Mouse (Mus musculus): ENCODE results near the gene Klk1. TPM values are rescaled to one million over a fixed set of nuclear protein-coding genes. Genes with fewer than 3 reads are reported as not detected.

Gene Klk1
- polyA plus RNA-seq, 1 experiment from 2014 or later = 35.6 TPM

DNA sequence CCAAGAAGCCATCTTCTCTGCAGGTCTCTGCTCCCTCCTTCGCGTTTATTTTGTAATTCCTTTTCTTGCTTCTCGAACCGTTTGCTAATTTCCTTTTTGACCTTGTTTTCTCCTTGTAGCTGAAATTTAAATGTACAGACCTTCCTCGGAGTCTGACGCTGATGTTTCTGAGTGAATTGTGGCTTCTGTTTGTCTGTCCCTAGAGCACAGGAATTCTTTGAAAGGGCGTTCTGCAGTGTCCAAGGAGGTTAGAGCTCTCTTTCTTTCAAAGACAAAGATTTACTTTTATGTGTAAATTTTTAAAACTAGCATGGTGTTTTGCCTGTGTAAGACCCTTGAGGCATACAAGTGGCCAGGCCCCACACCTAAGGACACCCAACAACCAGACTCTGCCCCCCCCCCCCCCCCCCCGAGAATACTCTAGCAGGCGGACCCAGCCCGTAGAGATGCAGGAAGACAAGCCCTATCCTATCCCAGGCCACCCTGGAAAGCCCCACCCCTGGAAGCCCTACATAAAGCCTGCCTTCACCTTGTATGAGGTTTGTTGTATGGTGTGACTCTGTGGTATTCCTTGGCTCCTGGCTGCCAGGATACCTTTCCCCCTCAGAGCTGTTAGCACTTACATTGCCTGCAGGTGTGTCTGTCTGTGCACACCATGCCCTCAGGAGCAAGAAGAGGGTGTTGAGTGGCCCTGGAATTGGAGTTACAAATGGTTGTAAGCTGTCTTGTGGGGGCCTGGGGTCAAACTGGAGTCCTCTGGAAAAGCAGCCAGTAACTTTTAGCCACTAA is 51.5 kb downstream of the Klk1 start:
- Histone ChIP-seq H3K4me3 (ENCODE audit: low read depth, low read length) (no peak overlapping the region), H3K4me1 (replicated peaks; ENCODE audit: control insufficient read depth, insufficient read depth, low read length) (no peaks in the 10 kb centered on the region), H3K4me2 (replicated peaks; ENCODE audit: low read depth) (no peak overlapping the region), H3K9me3 (ENCODE audit: control insufficient read depth) (no peaks in the 10 kb centered on the region), H3K36me3 (ENCODE audit: control insufficient read depth, insufficient read depth) (no peaks in the 10 kb centered on the region), H3K9ac (ENCODE audit: low read depth, low read length) (no peak overlapping the region), H3K27me3 (replicated peaks; ENCODE audit: control insufficient read depth, insufficient read depth, low read length) (0 out of 2 replicates have a peak, but pooled peaks cover 3% of the 10 kb centered on the region), H3K27ac (ENCODE audit: low read depth, low read length) (no peak overlapping the region)
- WGBS = 68% methylated on average over 9 of the region's 10 CpGs
- ATAC-seq = no peak
- TF ChIP-seq CTCF (IDR thresholded peaks at IDR 0.05; ENCODE audit: low read depth) = no peak

DNA sequence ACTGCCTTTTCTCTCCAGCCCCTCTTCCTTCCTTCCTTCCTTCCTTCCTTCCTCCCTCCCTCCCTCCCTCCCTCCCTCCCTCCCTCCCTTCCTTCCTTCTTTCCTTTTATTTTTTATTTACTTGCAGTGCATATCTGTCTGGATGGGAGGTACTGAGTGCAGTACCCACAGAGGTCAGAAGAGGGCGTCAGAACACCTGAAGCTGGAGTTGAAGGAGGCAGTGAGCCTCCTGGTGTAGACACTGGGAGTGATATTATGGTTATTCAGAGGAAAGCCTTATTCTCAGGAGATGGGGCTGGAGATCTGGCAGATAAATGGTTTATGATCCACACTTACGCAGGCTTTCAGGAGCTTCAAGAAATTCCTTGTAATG is 52.1 kb downstream of the Klk1 start:
- peak; percentile 59 for TF ChIP-seq CTCF (IDR thresholded peaks at IDR 0.05; ENCODE audit: low read depth)
- Histone ChIP-seq H3K4me2 (replicated peaks; ENCODE audit: low read depth) (no peak overlapping the region), H3K4me1 (replicated peaks; ENCODE audit: control insufficient read depth, insufficient read depth, low read length) (no peaks in the 10 kb centered on the region), H3K27me3 (replicated peaks; ENCODE audit: control insufficient read depth, insufficient read depth, low read length) (0 out of 2 replicates have a peak, but pooled peaks cover 3% of the 10 kb centered on the region), H3K27ac (ENCODE audit: low read depth, low read length) (no peak overlapping the region), H3K4me3 (ENCODE audit: low read depth, low read length) (no peak overlapping the region), H3K9ac (ENCODE audit: low read depth, low read length) (no peak overlapping the region), H3K9me3 (ENCODE audit: control insufficient read depth) (no peaks in the 10 kb centered on the region), H3K36me3 (ENCODE audit: control insufficient read depth, insufficient read depth) (no peaks in the 10 kb centered on the region)
- 50% methylated on average over 2 of the region's 2 CpGs for WGBS
- no peak for ATAC-seq

Other genes with a start within 250 kb of the Klk1 start
- gene Klk1b9, start 249.3 kb upstream of the Klk1 start, polyA plus RNA-seq (2015; fragmentation: Nextera tagmentation; extraction: Ambion mirVana) = not detected in 2 replicates
- not detected in 2 replicates for gene Klk1b11, start 229.5 kb upstream of the Klk1 start, polyA plus RNA-seq (2015; fragmentation: Nextera tagmentation; extraction: Ambion mirVana)
- gene Klk1b26, start 213.2 kb upstream of the Klk1 start, polyA plus RNA-seq (2015; fragmentation: Nextera tagmentation; extraction: Ambion mirVana) = not detected in 2 replicates
- gene Klk1b27, start 173.1 kb upstream of the Klk1 start, polyA plus RNA-seq (2015; fragmentation: Nextera tagmentation; extraction: Ambion mirVana) = not detected in 2 replicates
- gene Klk1b21, start 123.0 kb upstream of the Klk1 start, polyA plus RNA-seq (2015; fragmentation: Nextera tagmentation; extraction: Ambion mirVana) = not detected in 2 replicates
- gene Klk1b22, start 112.7 kb upstream of the Klk1 start, polyA plus RNA-seq (2015; fragmentation: Nextera tagmentation; extraction: Ambion mirVana) = not detected in 2 replicates
- not detected in 2 replicates for gene Klk1b16, start 88.6 kb upstream of the Klk1 start, polyA plus RNA-seq (2015; fragmentation: Nextera tagmentation; extraction: Ambion mirVana)
- not detected in 2 replicates for gene Klk1b24, start 37.1 kb upstream of the Klk1 start, polyA plus RNA-seq (2015; fragmentation: Nextera tagmentation; extraction: Ambion mirVana)
- not detected in 2 replicates for gene Klk1b3, start 27.2 kb upstream of the Klk1 start, polyA plus RNA-seq (2015; fragmentation: Nextera tagmentation; extraction: Ambion mirVana)
- gene Klk1b4, start 17.9 kb upstream of the Klk1 start, polyA plus RNA-seq (2015; fragmentation: Nextera tagmentation; extraction: Ambion mirVana) = not detected in 2 replicates
- not detected in 2 replicates for gene Klk1b5, start 9.4 kb upstream of the Klk1 start, polyA plus RNA-seq (2015; fragmentation: Nextera tagmentation; extraction: Ambion mirVana)
- gene Gm36864, start 10.8 kb downstream of the Klk1 start, polyA plus RNA-seq (2015; fragmentation: Nextera tagmentation; extraction: Ambion mirVana) = not detected in 2 replicates
- gene 1700028J19Rik, start 21.3 kb downstream of the Klk1 start, polyA plus RNA-seq (2015; fragmentation: Nextera tagmentation; extraction: Ambion mirVana) = 0.65 and 1.1 TPM in 2 replicates
- gene 2410002F23Rik, start 21.4 kb downstream of the Klk1 start, polyA plus RNA-seq (2015; fragmentation: Nextera tagmentation; extraction: Ambion mirVana) = 40.3 and 42.3 TPM in 2 replicates
- gene Acp4, start 32.0 kb downstream of the Klk1 start, polyA plus RNA-seq (2015; fragmentation: Nextera tagmentation; extraction: Ambion mirVana) = not detected in 2 replicates
- gene Gm15517, start 36.1 kb downstream of the Klk1 start, polyA plus RNA-seq (2015; fragmentation: Nextera tagmentation; extraction: Ambion mirVana) = not detected in 2 replicates
- gene Clec11a, start 81.5 kb downstream of the Klk1 start, polyA plus RNA-seq (2015; fragmentation: Nextera tagmentation; extraction: Ambion mirVana) = 3.5 and 3.8 TPM in 2 replicates
- gene Shank1, start 84.9 kb downstream of the Klk1 start, polyA plus RNA-seq (2015; fragmentation: Nextera tagmentation; extraction: Ambion mirVana) = 0.39 and 0.44 TPM in 2 replicates
- gene Syt3, start 158.7 kb downstream of the Klk1 start, polyA plus RNA-seq (2015; fragmentation: Nextera tagmentation; extraction: Ambion mirVana) = 0.55 and 0.58 TPM in 2 replicates
- 0.51 and 0.60 TPM in 2 replicates for gene 1700008O03Rik, start 160.5 kb downstream of the Klk1 start, polyA plus RNA-seq (2015; fragmentation: Nextera tagmentation; extraction: Ambion mirVana)
- gene Lrrc4b, start 203.7 kb downstream of the Klk1 start, polyA plus RNA-seq (2015; fragmentation: Nextera tagmentation; extraction: Ambion mirVana) = 0.35 and 0.54 TPM in 2 replicates
- 1.5 and 1.7 TPM in 2 replicates for gene Aspdh, start 240.0 kb downstream of the Klk1 start, polyA plus RNA-seq (2015; fragmentation: Nextera tagmentation; extraction: Ambion mirVana)
- gene Josd2, start 242.6 kb downstream of the Klk1 start, polyA plus RNA-seq (2015; fragmentation: Nextera tagmentation; extraction: Ambion mirVana) = 28.6 and 30.3 TPM in 2 replicates

Data from intestine, postnatal 0 days (tissue).